9 mouse cellular contexts compared by ENCODE assay signal in the genomic region with DNA sequence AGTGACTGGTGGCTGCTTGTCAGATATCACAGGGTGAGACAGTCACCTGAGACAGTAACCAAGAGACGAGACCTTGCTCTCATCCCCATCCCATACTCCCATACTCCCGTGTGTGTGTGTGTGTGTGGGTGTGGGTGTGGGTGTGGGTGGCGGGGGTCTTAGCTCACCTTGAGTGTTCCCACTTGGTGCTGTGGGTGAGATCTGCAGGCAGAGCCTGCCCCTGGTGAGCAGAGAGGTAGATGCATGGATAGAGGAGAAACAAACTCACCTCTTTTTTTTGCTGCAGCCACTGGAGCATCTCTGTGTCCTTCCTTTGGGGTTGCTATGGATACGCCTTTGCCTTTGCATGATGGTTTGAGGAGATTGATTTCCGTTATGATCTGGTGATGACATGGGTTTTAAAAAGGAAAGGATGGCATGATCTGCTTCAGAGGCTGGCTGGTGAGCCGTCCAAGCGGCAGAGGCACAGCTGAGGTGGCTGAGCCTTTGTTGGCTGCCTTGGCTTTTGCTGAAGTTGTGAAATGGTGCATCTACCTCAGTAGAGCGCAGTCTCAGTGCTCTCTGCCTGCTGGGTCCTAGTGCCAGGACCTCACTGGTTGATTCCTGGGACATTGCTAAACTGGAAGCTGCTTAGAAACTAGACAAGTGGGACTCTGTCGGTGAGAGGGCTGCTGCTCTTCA. TPM values are rescaled to one million over a fixed set of nuclear protein-coding genes. Genes with fewer than 3 reads are reported as not detected.
DNase-seq lines count a peak whose midpoint lies in the region; ATAC-seq and TF ChIP-seq lines count a peak whose summit lies in the region.
"Had no signal": no experiment of that assay in that cellular context is flagged by ENCODE, and none has a peak within 500 bp of the region (broad histone marks: within the 10 kb centered on the region; RNA-seq: fewer than 3 reads in every experiment).

No protein-coding gene starts in this region.

- DNase-seq in adipocyte (ENCODE audit: low spot score), result peak; percentile 38
- DNase-seq in brain, embryonic 14.5 days (ENCODE audit: low read depth), result peak; percentile 73
- no peak for DNase-seq in hindbrain, embryonic 11.5 days (ENCODE audit: low spot score)
- DNase-seq in midbrain, embryonic 11.5 days (ENCODE audit: low spot score, missing footprints), result no peak
- no peak for DNase-seq in spleen, postnatal 4 days (ENCODE audit: low spot score in 2 of 2)
- DNase-seq in retina, embryonic 14.5 days (ENCODE audit: low spot score), result no peak
- DNase-seq: kidney, postnatal 4 days; liver, postnatal 0 days had no signal

- 0 out of 2 replicates have a peak overlapping the region, but pooled peaks have one; percentile 14 for H3K27ac ChIP-seq in hindbrain, embryonic 11.5 days (ENCODE audit: low read depth, low read length)
- no peak overlapping the region for H3K27ac ChIP-seq in midbrain, embryonic 11.5 days (ENCODE audit: low read depth, low read length)

- no peak overlapping the region for H3K4me3 ChIP-seq in hindbrain, embryonic 11.5 days (ENCODE audit: low read depth, low read length)
- H3K4me3 ChIP-seq in midbrain, embryonic 11.5 days (ENCODE audit: low read depth, low read length), result no peak overlapping the region

- 0 out of 2 replicates have a peak, but pooled peaks have one; percentile 12 for TF ChIP-seq POLR2A in brain, embryonic 14.5 days (IDR thresholded peaks at IDR 0.05; ENCODE audit: borderline replicate concordance, extremely low read depth, insufficient read depth, insufficient read length, poor library complexity, severe bottlenecking)

- H3K36me3 ChIP-seq in hindbrain, embryonic 11.5 days (ENCODE audit: control insufficient read depth, insufficient read depth, low read length), result 0 out of 2 replicates have a peak, but pooled peaks cover 2% of the 10 kb centered on the region
- H3K36me3 ChIP-seq in midbrain, embryonic 11.5 days (ENCODE audit: control insufficient read depth, insufficient read depth, low read length), result no peaks in the 10 kb centered on the region

- ATAC-seq in hindbrain, embryonic 11.5 days (ENCODE audit: low FRiP score), result no peak
- peak; percentile 14; the same call in 1 of the 2 replicates for ATAC-seq in midbrain, embryonic 11.5 days (ENCODE audit: low FRiP score)
- no peak for ATAC-seq in erythroblast, adult 5-6 weeks (replicated peaks; ENCODE audit: low FRiP score, poor library complexity, severe bottlenecking)
- ATAC-seq: liver, postnatal 0 days had no signal

- no peaks in the 10 kb centered on the region for H3K27me3 ChIP-seq in hindbrain, embryonic 11.5 days (ENCODE audit: control insufficient read depth, insufficient read depth, low read length)
- no peaks in the 10 kb centered on the region for H3K27me3 ChIP-seq in midbrain, embryonic 11.5 days (ENCODE audit: control insufficient read depth, insufficient read depth, low read length)

- no peak overlapping the region for H3K9ac ChIP-seq in hindbrain, embryonic 11.5 days (ENCODE audit: low read depth, low read length)
- no peak overlapping the region for H3K9ac ChIP-seq in midbrain, embryonic 11.5 days (ENCODE audit: low read length)
- H3K9ac ChIP-seq: liver, postnatal 0 days had no signal

- TF ChIP-seq CTCF in brain, embryonic 14.5 days (IDR thresholded peaks at IDR 0.05; ENCODE audit: borderline replicate concordance, extremely low read depth, insufficient read depth, insufficient read length), result no peak

- H3K9me3 ChIP-seq in hindbrain, embryonic 11.5 days (ENCODE audit: control insufficient read depth, low read length), result no peaks in the 10 kb centered on the region
- no peaks in the 10 kb centered on the region for H3K9me3 ChIP-seq in midbrain, embryonic 11.5 days (ENCODE audit: control insufficient read depth, low read length)

- no peaks in the 10 kb centered on the region for H3K4me1 ChIP-seq in hindbrain, embryonic 11.5 days (replicated peaks; ENCODE audit: control insufficient read depth, insufficient read depth, low read length)
- no peaks in the 10 kb centered on the region for H3K4me1 ChIP-seq in midbrain, embryonic 11.5 days (ENCODE audit: control insufficient read depth, insufficient read depth, low read length)

- H3K4me2 ChIP-seq in hindbrain, embryonic 11.5 days (replicated peaks; ENCODE audit: low read depth, low read length), result no peak overlapping the region
- H3K4me2 ChIP-seq in midbrain, embryonic 11.5 days, result no peak overlapping the region

- WGBS in hindbrain, embryonic 11.5 days, result 56% methylated on average over 9 of the region's 9 CpGs
- WGBS in midbrain, embryonic 11.5 days, result 60% methylated on average over 9 of the region's 9 CpGs

RNA-seq across cellular contexts. Expression of a gene that starts 6.7 kb away (rescaled TPM):
- polyA plus RNA-seq in brain, embryonic 14.5 days (2012; rRNA removed), result 217 and 252 TPM in 2 replicates
- 75.1 and 81.6 TPM in 2 replicates for polyA plus RNA-seq in hindbrain, embryonic 11.5 days (2014; fragmentation: Nextera tagmentation; extraction: Ambion mirVana)
- polyA plus RNA-seq in midbrain, embryonic 11.5 days (2014; fragmentation: Nextera tagmentation; extraction: Ambion mirVana), result 80.2 and 81.7 TPM in 2 replicates
- 21.7 and 21.9 TPM in 2 replicates for total RNA-seq in erythroblast, adult 5-6 weeks (2015; ENCODE audit: low replicate concordance)
- total RNA-seq in erythroblast, adult 5-6 weeks (2017; ENCODE audit: low replicate concordance), result 18.0 and 25.9 TPM in 2 replicates

RNA-seq across cellular contexts. Expression of a gene that starts 16.2 kb away (rescaled TPM):
- polyA plus RNA-seq in brain, embryonic 14.5 days (2012; rRNA removed), result 2.9 and 4.1 TPM in 2 replicates
- polyA plus RNA-seq in hindbrain, embryonic 11.5 days (2014; fragmentation: Nextera tagmentation; extraction: Ambion mirVana), result 3.7 TPM in 2 replicates
- polyA plus RNA-seq in midbrain, embryonic 11.5 days (2014; fragmentation: Nextera tagmentation; extraction: Ambion mirVana), result 1.7 TPM in 2 replicates
- not detected in 2 replicates for total RNA-seq in erythroblast, adult 5-6 weeks (2015; ENCODE audit: low replicate concordance)
- total RNA-seq in erythroblast, adult 5-6 weeks (2017; ENCODE audit: low replicate concordance), result not detected in 2 replicates

RNA-seq across cellular contexts. Expression of a gene that starts 16.2 kb away (rescaled TPM):
- 21.2 and 31.4 TPM in 2 replicates for polyA plus RNA-seq in brain, embryonic 14.5 days (2012; rRNA removed)
- polyA plus RNA-seq in hindbrain, embryonic 11.5 days (2014; fragmentation: Nextera tagmentation; extraction: Ambion mirVana), result 12.3 and 13.8 TPM in 2 replicates
- 11.1 and 13.7 TPM in 2 replicates for polyA plus RNA-seq in midbrain, embryonic 11.5 days (2014; fragmentation: Nextera tagmentation; extraction: Ambion mirVana)
- not detected in 2 replicates for total RNA-seq in erythroblast, adult 5-6 weeks (2015; ENCODE audit: low replicate concordance)
- 0.28 TPM in 1 of 2 replicates, not detected in the other for total RNA-seq in erythroblast, adult 5-6 weeks (2017; ENCODE audit: low replicate concordance)

RNA-seq across cellular contexts. Expression of a gene that starts 37.1 kb away (rescaled TPM):
- polyA plus RNA-seq in brain, embryonic 14.5 days (2012; rRNA removed), result 28.9 and 30.7 TPM in 2 replicates
- polyA plus RNA-seq in hindbrain, embryonic 11.5 days (2014; fragmentation: Nextera tagmentation; extraction: Ambion mirVana), result 17.7 and 18.3 TPM in 2 replicates
- 13.6 and 16.6 TPM in 2 replicates for polyA plus RNA-seq in midbrain, embryonic 11.5 days (2014; fragmentation: Nextera tagmentation; extraction: Ambion mirVana)
- 0.63 TPM in 1 of 2 replicates, not detected in the other for total RNA-seq in erythroblast, adult 5-6 weeks (2015; ENCODE audit: low replicate concordance)
- not detected in 2 replicates for total RNA-seq in erythroblast, adult 5-6 weeks (2017; ENCODE audit: low replicate concordance)

RNA-seq across cellular contexts. Expression of a gene that starts 47.1 kb away (rescaled TPM):
- 43.4 and 47.9 TPM in 2 replicates for polyA plus RNA-seq in brain, embryonic 14.5 days (2012; rRNA removed)
- 18.5 and 21.3 TPM in 2 replicates for polyA plus RNA-seq in hindbrain, embryonic 11.5 days (2014; fragmentation: Nextera tagmentation; extraction: Ambion mirVana)
- 18.8 and 19.4 TPM in 2 replicates for polyA plus RNA-seq in midbrain, embryonic 11.5 days (2014; fragmentation: Nextera tagmentation; extraction: Ambion mirVana)
- 0.77 and 5.2 TPM in 2 replicates for total RNA-seq in erythroblast, adult 5-6 weeks (2015; ENCODE audit: low replicate concordance)
- 19.2 and 25.0 TPM in 2 replicates for total RNA-seq in erythroblast, adult 5-6 weeks (2017; ENCODE audit: low replicate concordance)

Comparison
In these comparisons a context has a peak if more than half of its experiments do, and no peak if none do; other contexts are left out.
1. DNase-seq: peak in adipocyte (single experiment) and brain, embryonic 14.5 days (single experiment); none in hindbrain, embryonic 11.5 days (single experiment), midbrain, embryonic 11.5 days (single experiment), spleen, postnatal 4 days (0 of 2) and retina, embryonic 14.5 days (single experiment).